Mouse (Mus musculus) olfactory bulb, adult 2 months (tissue): ENCODE data around the gene Mllt1. TPM values are rescaled to one million over a fixed set of nuclear protein-coding genes. Genes with fewer than 3 reads are reported as not detected.
A peak's percentile ranks its signal among the peaks of the same experiment; 100 is the strongest.

Experiments used
- H3K27ac ChIP-seq: fragments of 200-500 bp; 2 replicates; pipeline ENCODE4 v1.5.1; 2012; ENCODE audit warnings: low read depth, low read length; ENCODE audit not compliant: insufficient read depth
- H3K4me1 ChIP-seq: fragments of 200-500 bp; 2 replicates; pipeline ENCODE4 v1.6.1; 2012; ENCODE audit warnings: low read length; ENCODE audit not compliant: control insufficient read depth, insufficient read depth
- H3K4me3 ChIP-seq: fragments of 200-500 bp; 2 replicates; pipeline ENCODE4 v1.5.1; 2012; ENCODE audit warnings: mild to moderate bottlenecking, low read depth, low read length, moderate library complexity; ENCODE audit not compliant: insufficient read depth
- CTCF ChIP-seq: fragments of 200-500 bp; IDR thresholded peaks from 2 replicates; pipeline ENCODE4 v1.5.1; 2012; ENCODE audit warnings: low read depth, mild to moderate bottlenecking, low read length, moderate library complexity; ENCODE audit not compliant: insufficient read depth
- POLR2A ChIP-seq: fragments of 200-500 bp; IDR thresholded peaks from 2 replicates; pipeline ENCODE4 v1.6.1; 2012; ENCODE audit warnings: mild to moderate bottlenecking, low read depth, low read length, moderate library complexity; ENCODE audit not compliant: insufficient read depth
- WGBS: fragments of 180-500 bp; shearing (Covaris S2); methylation state at CpG from one replicate; pipeline ENCODE4 v1.1.7; 2018; 5-methylcytosine and 5-hydroxymethylcytosine counted together
- polyA plus RNA-seq: library from polyadenylated mRNA; stranded (reverse); fragments of >200 nt; gene quantifications from 2 replicates; pipeline ENCODE4 v1.2.4, GENCODE M21; 2012; ENCODE audit warnings: low replicate concordance; ENCODE audit not compliant: missing spikeins, insufficient read depth, insufficient read length

Mllt1 gene
- polyA plus RNA-seq, 1 experiment = not detected

- Histone ChIP-seq H3K27ac (peak overlapping the region; percentile 81), H3K4me1 (peaks cover 39% of the 10 kb centered on the region), H3K4me3 (no peak overlapping the region)
- 35% methylated on average over 6 of the region's 6 CpGs for WGBS
- TF ChIP-seq CTCF (no peak), POLR2A (no peak)
Measured at GRCm38 (mm10) chr17:56896513-56897129, 38.6 kb downstream of the Mllt1 start.

- 87% methylated on average over 9 of the region's 9 CpGs for WGBS
- no peak for TF ChIP-seq POLR2A
- no peak for TF ChIP-seq CTCF
- Histone ChIP-seq H3K4me3 (no peak overlapping the region), H3K27ac (no peak overlapping the region), H3K4me1 (peaks cover 39% of the 10 kb centered on the region)
Measured at GRCm38 (mm10) chr17:56895368-56895918, 39.8 kb downstream of the Mllt1 start.

DNA sequence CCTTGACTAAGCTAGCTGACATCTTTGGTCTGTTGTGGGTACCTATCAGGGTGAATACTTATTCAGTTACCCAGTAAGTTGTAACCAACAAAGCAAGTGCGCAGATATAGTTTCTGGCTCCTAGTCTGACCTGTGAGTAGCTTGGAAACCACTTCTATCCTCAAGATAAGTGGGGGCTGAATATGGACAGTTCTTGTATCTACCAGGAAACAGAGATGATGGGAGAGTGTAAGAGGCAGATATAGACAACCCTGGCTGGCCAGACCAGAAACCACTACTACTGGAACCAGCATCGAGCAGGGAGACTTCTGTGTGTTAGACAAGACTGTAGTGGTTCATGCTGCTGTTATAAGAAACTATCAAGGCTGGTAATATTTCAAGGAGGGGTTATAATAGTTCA lies 45.2 kb downstream of the Mllt1 start:
- WGBS = 97% methylated on average over 2 of the region's 2 CpGs
- Histone ChIP-seq H3K27ac (no peak overlapping the region), H3K4me3 (no peak overlapping the region), H3K4me1 (no peaks in the 10 kb centered on the region; the same call in 1 of the 2 replicates)
- TF ChIP-seq CTCF = no peak
- no peak for TF ChIP-seq POLR2A

DNA sequence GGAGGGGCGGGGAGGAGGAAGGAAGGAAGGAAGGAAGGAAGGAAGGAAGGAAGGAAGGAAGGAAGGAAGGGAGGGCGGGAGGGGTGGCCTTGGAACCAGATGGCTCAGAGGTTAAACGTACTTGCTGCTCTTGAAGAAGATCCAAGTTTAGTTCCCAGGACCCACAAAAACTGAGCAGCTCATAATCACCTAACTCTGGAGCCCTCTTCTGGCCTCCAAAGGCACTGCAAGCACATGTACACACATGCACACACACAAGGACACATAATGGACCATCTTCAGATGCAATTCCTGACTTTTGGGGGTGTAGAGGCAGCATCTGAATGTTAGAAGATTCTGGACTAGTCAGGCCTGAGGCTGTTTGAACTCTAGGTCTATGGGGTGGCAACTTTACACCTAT lies 47.2 kb downstream of the Mllt1 start:
- no peak overlapping the region for H3K27ac ChIP-seq
- H3K4me3 ChIP-seq = no peak overlapping the region
- peaks cover 6% of the 10 kb centered on the region; the same call in 1 of the 2 replicates for H3K4me1 ChIP-seq
- WGBS = 91% methylated on average over 2 of the region's 3 CpGs
- TF ChIP-seq CTCF (no peak), POLR2A (no peak)

GRCm38 (mm10) chr17:56884809-56885208 lies 50.4 kb downstream of the Mllt1 start:
- TF ChIP-seq POLR2A (no peak), CTCF (no peak)
- no peak overlapping the region for H3K4me3 ChIP-seq
- H3K27ac ChIP-seq = no peak overlapping the region
- WGBS = 90% methylated on average over 17 of the region's 17 CpGs
- H3K4me1 ChIP-seq = peaks cover 6% of the 10 kb centered on the region; the same call in 1 of the 2 replicates

GRCm38 (mm10) chr17:56884331-56884730 lies 50.9 kb downstream of the Mllt1 start:
- 55% methylated on average over 5 of the region's 5 CpGs for WGBS
- H3K4me3 ChIP-seq = no peak overlapping the region
- TF ChIP-seq CTCF (no peak), POLR2A (no peak)
- no peak overlapping the region for H3K27ac ChIP-seq
- H3K4me1 ChIP-seq = peaks cover 6% of the 10 kb centered on the region; the same call in 1 of the 2 replicates

- Histone ChIP-seq H3K4me1 (peaks cover 6% of the 10 kb centered on the region; the same call in 1 of the 2 replicates), H3K27ac (no peak overlapping the region), H3K4me3 (peak overlapping the region; percentile 27)
- no peak for TF ChIP-seq POLR2A
- TF ChIP-seq CTCF = no peak
- 48% methylated on average over 17 of the region's 17 CpGs for WGBS
Measured at GRCm38 (mm10) chr17:56883612-56884011, 51.6 kb downstream of the Mllt1 start.

- TF ChIP-seq CTCF = no peak
- TF ChIP-seq POLR2A = no peak
- no peaks in the 10 kb centered on the region for H3K4me1 ChIP-seq
- 91% methylated on average over 19 of the region's 19 CpGs for WGBS
- H3K4me3 ChIP-seq = no peak overlapping the region
- H3K27ac ChIP-seq = no peak overlapping the region
Measured at GRCm38 (mm10) chr17:56877426-56877825, 57.8 kb downstream of the Mllt1 start.

- Histone ChIP-seq H3K4me1 (no peaks in the 10 kb centered on the region), H3K4me3 (no peak overlapping the region), H3K27ac (no peak overlapping the region)
- TF ChIP-seq CTCF (no peak), POLR2A (no peak)
- 68% methylated on average over 8 of the region's 8 CpGs for WGBS
Measured at GRCm38 (mm10) chr17:56876981-56877380, 58.2 kb downstream of the Mllt1 start.

DNA sequence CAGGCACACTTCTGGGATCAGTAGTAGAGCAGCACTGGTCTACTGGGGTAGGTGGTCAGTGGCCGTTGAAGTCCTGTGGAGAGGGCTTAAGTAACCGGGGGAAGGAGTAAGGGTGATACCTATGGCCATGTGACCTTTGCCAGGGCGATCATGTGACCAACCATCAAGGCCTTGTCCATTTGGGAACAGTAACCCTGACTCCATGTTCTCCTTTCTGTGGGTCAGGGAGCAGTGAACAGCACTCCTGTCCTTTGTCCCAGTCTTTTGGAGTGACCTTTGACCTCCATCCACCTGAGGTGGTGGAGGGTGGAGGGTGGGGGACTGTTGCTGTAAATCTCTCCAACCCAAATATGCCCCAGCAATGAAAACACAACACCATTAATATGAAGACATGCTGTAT lies 58.8 kb downstream of the Mllt1 start:
- Histone ChIP-seq H3K27ac (no peak overlapping the region), H3K4me1 (no peaks in the 10 kb centered on the region), H3K4me3 (no peak overlapping the region)
- TF ChIP-seq CTCF = no peak
- TF ChIP-seq POLR2A = no peak
- 83% methylated on average over 3 of the region's 3 CpGs for WGBS
